Mouse (Mus musculus): Measurements from ENCODE around the gene Rbm8a.

Gene Rbm8a

DNA sequence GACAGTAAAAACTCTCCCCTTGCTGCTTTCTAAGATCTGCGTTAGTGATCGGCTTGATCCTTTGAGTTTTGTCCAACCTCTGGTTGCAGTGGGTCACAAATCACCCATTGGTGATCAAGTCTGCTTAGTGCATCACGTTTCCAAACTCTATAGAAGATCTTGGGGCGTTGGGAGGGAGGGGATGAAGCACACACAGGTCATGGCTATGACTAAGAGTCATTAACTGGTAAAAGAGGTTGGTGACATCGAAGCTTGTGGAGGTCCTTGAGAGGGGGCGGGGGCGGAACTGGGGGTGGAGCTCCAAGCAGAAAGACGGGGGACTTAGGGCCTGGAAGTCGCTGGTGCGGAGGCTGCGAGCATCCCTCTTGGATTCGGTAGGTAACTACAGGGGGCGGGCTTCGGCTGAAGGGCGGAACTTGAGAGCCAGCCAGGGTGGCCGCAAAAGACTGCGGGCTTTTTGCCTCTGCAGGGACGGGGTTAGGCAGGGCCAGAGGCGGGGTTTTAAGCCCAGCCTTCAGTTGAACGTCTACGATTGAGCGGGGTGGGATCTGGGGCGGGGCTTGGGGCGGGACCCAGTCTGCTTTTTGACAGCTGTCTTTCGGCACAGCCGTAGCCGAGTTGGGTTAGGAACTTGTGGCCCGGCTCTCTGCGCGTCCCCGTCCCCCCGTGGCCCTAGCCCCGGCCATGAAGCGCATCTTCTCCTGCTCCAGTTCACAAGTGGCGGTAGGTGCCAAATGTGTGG lies 40.2 kb downstream of the Rbm8a start, which contains the start of gene Ankrd35:
Ankrd35 (plus strand) TSS at position 405 of the 742 bp plus-strand sequence.
- DNase-seq (ENCODE audit: low read depth, low spot score): peak; percentile 98

- DNase-seq (ENCODE audit: low read depth, low spot score): no peak
These were observed 41.8 kb downstream of the Rbm8a start for GRCm38 (mm10) chr3:96671519-96671918.

DNA sequence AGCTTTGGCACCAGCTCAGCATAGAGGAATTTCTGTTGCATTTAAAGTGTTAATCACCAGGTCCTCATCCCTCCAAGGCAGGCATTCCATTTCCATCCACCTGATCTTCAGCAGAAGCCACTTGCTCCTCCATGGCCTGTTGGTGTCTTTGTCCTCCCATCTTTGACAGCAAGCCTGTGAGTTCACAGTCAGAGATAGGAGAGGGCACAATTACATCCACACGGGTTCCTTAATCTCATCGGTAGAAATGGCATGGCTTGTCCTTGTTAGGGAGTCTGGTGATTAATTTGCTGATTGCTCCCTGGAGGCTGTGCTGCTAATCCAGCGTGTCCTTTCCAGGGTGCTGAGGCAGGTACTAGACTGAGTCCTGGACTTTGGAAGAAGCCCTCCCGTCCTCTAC lies 43.8 kb downstream of the Rbm8a start:
- DNase-seq (ENCODE audit: low read depth, low spot score): no peak

GRCm38 (mm10) chr3:96674442-96674841 lies 44.7 kb downstream of the Rbm8a start:
- peak; percentile 52 for DNase-seq (ENCODE audit: low read depth, low spot score)

DNA sequence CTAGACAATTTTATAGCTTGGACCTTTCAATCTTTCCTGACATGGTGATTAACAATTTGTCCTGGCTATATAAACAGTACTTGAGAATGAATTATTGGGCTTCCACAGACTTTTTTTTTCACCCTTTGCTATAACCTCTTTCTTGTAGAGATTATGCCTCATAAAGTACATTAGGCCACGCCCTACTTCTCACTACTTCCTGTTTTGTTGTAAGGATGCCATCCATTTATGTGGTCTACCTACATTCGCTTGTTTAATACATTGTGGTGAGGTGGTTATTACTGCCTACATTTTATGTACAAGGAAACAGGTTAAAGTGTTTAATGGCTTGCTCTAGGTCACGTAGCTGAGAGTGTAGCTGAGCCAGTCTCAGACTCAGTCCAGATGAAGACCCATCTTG lies 45.4 kb downstream of the Rbm8a start:
- no peak for DNase-seq (ENCODE audit: low read depth, low spot score)

DNA sequence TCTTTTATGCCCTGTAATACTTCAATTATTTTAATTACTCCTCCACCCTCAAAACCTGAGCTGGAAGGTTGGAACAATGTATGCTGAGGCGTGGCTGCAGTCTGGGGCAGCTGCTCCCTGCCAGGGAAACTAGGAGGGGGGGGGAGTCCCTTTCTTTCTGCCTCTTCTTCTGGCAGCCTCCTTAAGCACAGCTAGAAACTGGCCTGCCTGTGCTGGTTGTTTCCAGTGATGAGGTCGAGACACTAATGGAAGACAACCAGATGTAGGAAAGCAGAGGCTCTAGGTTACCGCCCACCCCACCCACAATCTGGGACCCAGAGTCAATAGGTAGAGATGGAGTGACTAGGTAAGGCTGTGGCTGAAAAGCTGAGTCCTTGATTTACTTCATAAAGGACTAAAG lies 46.0 kb downstream of the Rbm8a start:
- peak; percentile 96 for DNase-seq (ENCODE audit: low read depth, low spot score)

- DNase-seq (ENCODE audit: low read depth, low spot score): peak; percentile 32
These were observed 48.7 kb downstream of the Rbm8a start for GRCm38 (mm10) chr3:96678456-96678855.

DNA sequence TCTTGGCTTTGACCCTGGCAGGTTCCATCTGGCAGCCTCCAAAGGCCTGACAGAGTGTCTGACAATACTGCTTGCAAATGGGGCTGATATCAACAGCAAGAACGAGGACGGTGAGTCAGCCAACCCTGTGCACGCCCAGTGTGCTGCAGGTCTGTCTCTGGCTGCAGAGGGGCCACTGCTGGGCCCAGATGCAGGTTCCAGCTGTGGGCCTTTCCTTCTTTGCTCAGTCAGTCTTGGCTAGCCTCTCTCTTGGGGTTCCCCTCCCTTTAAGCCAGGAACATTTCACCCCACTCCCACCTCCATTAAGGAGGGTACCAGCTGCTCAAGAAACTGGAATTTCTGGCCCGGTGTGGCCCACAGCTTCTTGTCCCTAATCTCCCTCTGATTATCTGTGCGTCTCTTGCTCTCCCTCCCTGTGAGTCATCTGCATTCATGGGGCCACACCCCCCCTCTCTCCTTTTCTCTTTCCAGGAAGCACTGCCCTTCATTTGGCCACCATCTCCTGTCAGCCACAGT lies 49.5 kb downstream of the Rbm8a start:
- DNase-seq (ENCODE audit: low read depth, low spot score): peak; percentile 66

DNA sequence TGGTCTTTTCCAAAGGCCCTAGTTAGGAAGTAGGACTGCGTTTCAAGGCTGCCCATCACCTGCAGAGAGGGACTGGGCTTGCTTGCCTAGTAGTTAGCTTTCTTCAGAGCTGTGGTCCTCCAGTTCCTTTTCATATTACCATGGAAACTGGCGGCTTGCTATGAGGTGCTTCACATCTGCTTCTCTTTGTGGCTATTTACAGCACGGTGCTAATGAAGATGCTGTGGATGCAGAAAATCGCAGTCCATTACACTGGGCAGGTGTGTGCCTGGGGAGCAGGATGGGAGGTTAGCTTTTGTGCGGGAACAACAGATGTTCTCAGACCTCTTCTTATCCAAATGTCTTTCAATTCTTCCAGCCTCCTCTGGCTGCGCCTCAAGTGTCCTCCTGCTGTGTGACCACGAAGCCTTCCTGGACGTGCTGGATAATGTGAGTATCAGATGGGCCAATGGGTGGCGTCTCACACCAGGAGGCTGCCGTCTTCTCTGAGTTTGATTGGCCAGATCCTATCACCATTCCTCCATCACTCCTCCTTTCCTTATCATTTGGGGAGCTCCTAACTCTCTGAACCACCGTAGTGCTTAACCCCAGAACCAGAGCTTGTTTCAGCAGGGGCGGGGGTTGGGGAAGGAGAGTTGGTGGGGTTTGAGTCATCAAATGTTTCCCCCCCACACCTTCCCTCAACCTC lies 50.7 kb downstream of the Rbm8a start:
- DNase-seq (ENCODE audit: low read depth, low spot score): no peak
